Mouse (Mus musculus): ENCODE measurements at regions not wholly inside any gene's neighbourhood (a gene's known extent, or its start where the extent isn't known, plus 50 kb on each side); places are given as distances from the start of the nearest gene placed in this dataset.

DNA sequence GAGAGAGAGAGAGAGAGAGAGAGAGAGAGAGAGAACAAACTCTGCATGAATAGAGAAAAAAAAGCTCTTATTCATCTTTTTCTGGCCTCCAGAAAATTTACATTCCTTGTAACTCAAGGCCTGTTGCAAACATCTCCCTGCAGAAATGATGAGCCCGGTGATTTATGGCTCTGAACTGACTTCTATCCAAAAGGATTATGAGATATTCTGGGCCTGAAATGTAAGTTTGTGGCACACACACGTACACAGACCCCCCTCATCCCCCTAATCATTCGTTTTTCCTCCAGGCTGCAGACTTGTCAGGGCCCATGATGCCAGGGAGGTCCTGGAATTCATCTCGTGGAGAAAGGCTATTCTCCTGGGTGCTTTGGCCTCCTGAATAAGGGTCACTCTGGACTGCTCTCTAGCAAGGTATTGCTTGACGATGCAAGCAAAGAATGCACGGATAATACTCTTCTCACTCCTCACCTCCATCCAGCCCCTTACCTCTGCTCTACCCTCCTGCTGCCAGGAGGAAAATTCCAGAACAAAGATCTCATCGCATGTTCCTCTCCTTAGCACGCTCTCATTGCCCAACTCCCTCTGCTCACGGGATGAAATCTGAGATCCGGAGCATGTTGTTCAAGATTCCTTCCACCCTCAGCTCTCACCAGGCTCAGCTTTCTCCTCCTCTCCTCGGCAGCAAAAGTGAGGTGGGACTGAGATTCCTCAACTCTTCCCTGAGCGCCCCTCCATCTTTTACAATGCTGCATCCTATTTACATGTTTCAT, 362.0 kb upstream of the Klf4 start:
- DNase-seq = no peak

DNA sequence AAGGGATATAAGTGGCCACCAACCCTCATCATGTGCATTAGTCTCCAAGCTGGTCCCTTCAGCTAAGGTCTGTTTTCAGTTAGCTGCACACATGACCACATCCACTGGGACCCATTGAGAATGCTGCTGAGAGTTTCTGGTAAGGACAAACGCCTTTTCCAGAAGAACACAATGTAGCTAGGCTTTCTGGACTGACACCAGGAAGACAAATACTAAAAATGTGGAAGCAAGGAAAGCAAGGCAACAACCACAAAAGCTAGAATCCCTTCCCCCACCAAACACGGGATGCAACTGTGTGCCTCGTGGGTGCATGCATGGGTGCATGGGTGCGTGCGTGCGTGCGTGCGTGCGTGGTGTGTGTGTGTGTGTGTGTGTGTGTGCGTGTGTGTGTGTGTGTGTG, 359.4 kb upstream of the Klf4 start:
- no peak for DNase-seq

DNA sequence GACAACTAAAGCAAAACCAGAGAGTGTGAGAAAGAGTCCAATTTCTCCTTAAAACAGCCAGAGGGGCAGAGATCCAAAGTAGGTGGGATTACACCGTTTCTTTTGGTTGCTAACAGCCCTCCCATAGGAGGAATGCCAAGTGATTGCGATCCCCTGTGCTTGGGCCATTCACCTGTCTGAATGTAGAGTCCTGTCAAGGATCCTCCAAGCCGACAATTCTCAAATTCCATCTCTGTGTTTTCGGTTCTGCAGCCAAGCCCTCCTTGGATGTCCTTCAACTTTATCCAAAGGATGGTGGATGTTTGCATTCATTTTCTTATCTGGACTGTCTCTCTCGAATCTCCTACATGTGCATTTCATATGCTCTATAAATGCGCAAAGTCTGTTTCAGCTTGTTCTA, 355.3 kb upstream of the Klf4 start:
- no peak for DNase-seq

DNA sequence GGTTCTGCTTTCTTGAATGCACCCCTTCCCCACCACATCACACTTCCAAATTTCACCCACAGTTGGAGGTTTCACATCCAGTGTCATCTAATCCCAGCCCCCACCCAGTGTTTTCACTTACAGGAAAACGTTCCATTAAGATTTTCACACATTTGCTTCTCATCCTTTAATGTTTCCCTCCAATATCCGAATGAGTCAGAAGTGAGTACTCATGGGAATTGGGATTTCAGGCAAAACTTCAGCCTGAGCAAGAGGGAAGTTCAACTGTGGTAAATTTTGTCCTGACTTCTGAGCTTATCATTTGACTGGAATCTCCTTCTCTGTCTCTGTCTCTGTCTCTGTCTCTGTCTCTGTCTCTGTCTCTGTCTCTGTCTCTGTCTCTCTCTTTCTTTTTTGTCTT, 350.3 kb upstream of the Klf4 start:
- DNase-seq = no peak

DNA sequence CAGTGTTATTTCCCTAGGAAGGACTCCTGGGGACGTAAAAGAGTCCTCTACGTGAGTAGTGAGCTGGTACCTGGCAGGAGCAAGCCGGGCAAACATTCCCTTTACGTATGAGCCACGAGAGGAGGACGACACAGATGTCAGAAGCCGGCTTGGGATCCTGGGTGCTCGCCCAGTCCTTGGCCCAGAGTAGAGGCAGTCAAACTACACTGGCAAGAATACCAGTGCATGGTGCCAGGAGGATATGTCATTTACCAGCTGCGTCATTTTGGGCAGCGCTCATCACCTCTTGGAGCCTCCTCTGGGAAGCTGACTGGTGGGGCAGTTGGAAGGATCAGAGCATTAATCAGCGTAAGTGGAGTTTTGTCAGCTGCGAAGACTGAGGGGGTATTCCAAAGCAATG, 343.0 kb upstream of the Klf4 start:
- DNase-seq = no peak

DNA sequence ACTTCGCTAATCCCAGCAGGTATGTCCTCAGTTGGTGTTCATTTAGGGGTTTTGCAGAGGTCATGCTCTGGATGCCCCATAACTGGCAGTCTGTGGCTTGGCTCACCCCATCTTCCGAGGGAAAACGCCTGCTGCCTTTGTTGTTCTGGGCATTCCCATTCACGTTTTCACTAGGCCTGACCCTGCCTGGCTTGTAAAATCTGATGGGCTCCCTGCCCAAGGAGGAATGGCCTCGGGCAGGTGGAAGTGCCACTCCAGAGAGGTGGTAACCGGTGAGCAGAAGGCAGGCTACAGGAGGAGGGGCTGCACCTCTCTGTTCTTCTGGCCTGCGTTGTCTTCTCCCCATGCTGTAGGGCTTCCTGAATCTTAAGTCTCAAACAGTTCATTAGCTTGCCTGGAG, 342.6 kb upstream of the Klf4 start:
- DNase-seq = no peak

DNA sequence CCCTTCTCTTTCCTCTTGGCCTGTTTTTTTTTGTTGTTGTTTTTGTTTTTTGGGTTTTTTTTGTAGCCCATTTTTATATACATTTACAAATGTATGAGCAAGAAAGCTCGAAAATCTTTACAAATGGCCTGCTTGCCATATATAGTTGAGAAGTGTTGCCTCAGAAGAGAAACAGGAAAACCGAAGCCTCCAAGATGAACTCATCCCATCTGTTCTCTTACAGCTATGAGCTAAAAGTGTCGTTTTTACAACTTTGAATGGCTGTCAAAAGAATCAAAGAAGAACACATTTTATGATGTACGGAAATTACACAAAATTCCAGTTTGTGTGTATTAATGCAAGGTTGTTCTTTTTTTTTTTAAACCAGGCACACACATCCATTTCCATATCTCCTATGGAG, 342.0 kb upstream of the Klf4 start:
- no peak for DNase-seq

DNA sequence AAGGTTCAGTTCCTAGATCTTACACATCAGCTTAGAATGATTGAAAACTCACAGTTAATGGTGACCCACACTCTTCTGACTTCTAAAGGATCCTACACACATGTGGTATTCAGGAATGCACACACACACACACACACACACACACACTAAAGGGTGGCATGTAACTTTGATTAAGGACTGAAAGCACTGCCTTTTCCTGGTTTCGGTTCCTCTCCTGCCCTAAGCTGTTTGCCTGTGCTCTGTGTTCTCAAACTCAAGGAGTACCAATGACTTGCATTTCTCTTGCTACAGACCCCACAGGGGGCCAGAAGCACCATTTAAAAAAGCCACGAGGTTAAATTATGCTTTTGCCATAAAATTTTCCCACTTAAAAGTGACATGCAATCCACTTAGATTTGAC, 327.8 kb upstream of the Klf4 start:
- DNase-seq = no peak

DNA sequence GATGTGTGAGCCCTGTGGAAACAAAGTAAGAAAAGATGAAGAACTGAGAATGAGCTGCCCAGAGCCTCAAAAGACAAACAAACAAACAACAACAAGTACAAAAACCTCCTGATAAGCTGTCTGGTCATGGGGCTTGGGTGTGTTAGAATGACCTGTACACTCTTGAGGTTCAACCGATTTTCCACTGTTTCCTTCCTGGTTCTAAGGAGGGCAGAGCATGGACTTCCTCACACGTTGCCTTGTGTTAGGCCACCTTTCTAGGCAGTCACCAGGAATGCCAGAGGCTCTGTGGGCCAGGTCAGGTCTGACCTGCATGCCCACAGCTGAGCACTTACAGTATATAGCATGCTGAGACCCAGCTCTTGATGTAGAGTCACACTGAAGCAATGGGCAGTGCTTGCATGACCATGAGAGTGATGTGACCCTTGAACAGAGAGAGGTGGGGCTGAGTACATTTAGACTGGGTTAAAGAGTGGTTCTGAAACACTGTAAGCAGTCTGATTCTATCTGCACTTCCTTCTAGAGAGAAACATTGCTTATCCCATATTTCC, 327.0 kb upstream of the Klf4 start:
- no peak for DNase-seq

DNA sequence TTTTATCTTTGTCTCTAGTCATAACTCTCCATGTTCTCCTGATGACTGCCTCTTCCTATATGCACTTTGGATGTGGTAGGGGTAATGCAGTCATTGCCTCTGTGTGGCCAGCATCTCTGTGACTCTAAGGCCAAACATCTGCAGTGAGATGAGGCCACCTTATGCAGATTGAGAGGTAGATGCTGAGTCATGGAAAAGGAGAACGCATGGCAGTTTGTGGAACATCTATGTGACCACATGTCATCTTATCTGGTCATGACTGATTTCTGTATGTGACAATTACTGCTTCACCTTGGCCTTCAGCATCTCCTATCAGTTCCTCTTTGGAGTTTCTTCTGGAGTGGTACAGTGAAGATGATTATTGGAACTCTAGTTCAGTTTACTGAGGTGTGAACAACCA, 319.2 kb upstream of the Klf4 start:
- no peak for DNase-seq

DNA sequence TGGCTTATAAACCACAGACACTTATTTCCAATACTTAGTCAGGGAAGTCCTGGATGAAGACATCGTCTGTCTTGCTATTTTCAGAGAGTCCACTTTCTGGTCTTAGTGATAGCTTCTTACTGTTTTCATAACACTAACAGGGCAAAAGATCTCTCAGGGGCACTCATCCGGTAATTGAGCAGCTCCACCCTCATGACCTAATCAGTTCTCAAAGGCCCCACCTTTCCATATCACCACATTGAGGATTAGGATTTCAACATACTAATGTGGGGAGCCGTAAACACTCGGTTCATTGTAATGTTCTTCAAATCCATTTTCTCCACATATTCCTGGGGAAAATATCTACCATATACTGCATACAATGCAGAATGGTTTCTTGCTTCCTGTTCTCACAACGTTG, 318.8 kb upstream of the Klf4 start:
- DNase-seq = no peak

DNA sequence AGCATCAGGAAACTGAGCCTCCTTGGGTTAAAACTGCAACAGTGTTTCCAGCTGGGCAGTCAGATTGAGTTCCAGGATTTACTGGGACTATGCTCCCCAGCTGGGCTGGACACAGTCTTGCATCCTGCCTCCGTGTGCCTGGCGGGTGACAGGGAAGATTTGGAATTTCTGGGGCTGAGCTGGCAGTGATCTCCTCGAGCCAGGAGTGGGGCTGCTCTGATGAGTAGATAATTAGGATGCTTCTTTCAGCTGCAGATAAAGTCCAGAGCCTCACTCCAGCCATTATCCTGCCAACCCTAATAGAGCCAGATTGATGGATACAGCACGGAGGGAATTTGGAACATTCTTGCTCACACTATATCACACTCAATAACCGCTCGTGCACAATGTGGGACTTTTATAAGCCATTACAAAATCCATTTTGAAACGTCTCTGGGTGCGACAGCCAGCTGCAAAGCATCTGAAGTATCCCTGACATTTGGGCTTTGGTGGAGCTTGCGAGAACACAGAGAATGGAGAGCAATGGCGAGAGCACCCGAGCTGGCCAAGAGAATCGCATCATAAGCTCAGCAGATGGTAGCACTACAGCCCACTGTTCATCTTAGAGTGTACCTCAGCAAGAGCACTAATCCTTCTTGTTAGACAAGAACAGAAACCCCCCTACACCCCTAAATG, 311.6 kb upstream of the Klf4 start:
- DNase-seq = no peak

DNA sequence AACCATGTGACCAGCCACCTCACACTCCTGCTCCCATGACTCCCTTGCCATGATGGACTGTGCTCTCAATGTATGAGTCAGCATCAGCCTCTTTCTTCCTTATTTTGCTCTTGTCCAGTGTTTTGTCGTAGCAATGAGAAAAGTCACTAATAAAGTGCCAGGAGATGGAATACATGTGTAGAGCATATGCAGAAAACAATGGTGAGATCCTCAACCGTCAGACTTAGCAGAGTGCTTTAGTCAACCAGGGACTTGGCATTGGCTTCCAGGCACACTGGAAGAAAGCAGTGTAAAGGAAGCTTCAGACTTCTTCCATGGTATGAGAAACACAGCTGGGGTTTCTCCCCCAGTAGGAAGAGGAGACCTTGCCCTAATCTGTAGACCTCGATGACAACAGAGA, 306.3 kb upstream of the Klf4 start:
- no peak for DNase-seq

DNA sequence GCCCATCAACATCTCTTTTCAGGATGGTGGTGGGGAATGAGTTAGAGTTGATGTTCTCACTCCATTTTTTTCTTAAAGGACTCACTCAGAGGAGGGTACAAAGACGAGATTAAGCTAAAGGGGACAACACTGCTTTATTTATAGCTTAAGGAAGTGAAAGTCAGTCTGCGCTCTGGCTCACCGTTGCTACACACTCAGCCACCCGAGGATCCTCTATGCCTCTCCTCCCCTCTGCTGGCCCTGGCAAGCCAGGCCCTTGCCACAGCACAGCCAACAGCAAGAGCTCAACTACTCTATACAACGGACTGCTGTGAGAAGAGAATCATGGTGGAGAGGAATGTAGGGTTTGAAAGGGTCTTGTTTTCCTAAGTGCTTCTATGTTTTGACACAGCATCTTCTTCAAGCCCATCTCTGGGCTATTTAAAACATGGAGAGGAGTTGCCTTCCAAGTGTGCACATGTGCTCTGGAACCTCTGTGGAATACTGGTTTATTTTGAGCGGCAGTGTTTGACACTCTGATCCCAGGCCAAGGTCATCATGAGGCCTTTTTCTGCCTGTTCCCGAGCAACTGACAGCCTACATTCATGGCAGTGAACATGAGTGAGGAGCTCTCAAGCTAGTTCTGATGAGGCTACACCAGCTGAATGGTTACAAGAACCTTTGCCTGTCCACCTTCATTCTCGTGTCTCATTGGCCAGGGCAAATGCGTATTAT, 291.9 kb upstream of the Klf4 start:
- DNase-seq = no peak

DNA sequence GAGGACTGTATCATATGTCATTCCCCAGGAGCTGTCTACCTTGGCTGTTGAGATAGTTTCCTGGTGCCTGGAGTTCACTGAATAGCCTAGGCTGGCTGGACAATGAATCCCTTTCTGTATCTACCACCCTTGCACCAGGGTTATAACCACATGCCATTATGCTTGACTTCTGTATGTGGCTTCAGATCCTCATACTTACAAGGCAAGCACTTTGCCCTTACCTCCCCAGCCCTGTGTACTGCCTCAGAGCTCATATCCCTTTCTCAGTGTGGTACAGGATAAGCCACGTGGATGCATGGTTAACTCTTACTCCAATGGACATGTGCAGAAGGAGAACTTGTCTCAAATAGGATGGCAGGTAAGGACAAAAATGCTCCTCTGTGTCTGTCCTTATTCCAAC, 291.3 kb upstream of the Klf4 start:
- no peak for DNase-seq

DNA sequence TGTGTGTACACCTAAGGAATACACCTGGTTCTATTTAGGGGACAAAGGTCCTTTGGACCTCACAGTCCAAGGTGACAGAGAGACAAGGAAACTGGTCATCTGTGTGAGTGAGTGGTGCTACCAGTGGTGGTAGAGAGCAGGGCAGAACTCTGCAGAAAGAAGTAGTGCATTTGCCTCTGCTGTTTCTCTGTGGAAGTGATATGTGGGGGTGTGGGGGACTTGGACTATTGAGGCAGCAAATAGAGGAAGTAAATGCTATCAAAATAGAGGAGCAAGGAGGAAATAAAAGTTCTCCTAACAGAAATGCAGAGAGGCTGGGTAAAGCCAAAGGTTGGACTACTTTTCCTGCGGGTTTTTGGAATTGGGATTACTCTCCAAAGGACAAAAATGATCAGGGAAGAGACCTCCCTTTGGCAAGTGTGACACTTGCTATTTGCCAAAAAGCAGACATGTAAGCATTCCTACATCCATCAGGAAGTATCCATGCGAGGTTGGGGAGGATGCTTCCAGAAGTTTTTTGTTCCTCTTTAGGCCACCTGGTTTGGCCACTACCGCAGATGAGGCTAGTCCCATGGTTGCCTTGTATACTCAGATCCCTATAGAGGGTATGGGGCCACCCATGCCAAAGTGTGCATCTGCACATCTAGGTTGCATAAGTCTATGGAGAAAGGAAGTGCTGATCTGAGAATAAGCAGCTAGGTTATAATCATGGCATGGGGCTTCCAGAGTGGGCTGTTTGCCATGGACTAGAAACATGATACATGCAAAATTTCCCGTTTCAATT, 285.0 kb upstream of the Klf4 start:
- no peak for DNase-seq

DNA sequence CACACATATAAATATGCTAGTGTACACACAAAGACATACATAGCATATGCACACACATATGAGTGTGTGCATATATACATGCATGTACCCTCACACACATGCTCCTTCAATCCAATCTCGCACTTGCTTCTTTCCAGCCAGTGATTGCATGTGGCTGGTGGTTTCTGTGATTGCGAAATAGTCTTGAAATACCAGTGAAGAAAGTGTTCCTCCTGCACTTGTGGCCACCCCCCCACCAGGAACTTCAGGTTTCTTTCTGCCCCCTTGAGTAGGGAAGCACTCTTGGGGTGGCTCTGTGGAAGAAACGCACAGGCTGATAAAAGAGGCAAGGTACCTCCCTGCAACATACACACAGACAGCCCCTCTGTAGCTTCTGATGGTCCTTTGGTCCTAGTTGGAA, 283.6 kb upstream of the Klf4 start:
- no peak for DNase-seq

DNA sequence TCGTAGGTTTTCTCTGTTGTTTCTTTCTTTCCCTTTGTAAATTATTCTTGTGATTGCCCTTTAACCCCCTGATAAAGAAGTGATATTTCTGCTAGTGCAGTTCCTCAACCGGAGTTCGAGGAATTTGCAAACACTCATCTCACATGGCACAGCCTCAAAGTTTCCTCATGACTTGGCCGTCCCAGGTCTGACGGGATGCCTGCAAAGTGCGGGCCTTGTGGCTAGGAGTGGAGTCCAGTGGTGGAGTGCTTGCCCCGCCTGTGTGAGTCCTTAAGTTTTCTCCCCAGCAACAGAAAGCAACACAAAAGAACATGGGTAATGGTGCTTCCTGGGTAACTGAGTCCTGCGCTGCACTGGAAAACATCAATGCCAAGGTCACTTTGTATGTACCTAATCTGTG, 280.6 kb upstream of the Klf4 start:
- no peak for DNase-seq

DNA sequence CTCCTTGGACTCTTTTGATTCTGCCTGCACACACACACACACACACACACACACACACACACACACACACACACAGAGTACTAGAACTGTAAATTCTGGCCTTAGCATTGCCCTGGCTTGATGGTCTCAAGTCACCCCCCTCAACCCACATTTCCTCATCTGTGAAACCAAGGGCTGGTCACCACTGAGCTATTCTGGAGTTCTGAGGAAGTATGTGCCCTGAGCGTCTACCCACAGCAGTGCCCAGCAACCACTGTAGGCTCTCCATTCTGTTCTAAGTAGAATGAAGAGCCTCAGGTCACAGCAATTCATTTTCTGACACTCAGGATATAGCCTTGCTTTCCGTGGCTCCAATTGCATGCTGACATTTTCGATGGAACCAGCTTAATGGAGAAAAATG, 279.4 kb upstream of the Klf4 start:
- no peak for DNase-seq

DNA sequence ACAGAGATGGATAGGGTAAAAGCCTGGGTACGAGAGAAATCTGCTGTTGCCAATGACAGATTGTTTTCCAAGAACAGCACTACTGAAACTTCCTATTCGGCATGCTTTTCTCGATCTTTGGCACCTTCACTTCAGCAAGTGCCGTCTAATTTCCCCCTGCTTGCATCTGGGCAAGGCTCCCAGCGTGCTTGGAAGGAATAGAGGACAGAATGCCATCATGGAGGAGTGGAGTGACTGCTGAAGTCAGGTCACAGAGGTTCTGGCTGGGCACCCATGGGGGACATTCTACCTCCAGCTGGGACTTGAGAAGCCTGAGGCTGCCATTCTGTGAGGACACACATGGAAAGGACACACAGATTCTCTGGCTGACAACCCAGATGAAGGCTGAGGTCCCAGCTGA, 276.2 kb upstream of the Klf4 start:
- no peak for DNase-seq

DNA sequence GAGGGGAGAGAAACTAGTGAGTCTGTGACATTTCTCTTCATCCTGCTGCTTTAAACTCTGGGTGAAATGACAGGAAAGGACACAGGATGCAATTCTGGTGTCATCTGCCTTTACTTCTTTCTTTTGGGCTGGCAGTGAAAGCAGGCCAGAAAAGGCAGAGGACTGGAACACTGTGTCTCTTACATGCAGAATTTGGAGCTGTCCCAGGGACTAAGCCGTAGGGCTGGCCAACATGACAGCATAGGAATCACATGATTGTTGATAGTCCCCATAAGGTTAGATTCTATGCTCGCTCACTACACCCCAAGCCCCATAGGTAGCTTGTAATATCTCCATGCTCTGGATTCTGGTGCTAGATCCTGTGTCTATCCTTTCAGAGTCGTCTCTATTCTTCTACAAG, 274.5 kb upstream of the Klf4 start:
- no peak for DNase-seq

DNA sequence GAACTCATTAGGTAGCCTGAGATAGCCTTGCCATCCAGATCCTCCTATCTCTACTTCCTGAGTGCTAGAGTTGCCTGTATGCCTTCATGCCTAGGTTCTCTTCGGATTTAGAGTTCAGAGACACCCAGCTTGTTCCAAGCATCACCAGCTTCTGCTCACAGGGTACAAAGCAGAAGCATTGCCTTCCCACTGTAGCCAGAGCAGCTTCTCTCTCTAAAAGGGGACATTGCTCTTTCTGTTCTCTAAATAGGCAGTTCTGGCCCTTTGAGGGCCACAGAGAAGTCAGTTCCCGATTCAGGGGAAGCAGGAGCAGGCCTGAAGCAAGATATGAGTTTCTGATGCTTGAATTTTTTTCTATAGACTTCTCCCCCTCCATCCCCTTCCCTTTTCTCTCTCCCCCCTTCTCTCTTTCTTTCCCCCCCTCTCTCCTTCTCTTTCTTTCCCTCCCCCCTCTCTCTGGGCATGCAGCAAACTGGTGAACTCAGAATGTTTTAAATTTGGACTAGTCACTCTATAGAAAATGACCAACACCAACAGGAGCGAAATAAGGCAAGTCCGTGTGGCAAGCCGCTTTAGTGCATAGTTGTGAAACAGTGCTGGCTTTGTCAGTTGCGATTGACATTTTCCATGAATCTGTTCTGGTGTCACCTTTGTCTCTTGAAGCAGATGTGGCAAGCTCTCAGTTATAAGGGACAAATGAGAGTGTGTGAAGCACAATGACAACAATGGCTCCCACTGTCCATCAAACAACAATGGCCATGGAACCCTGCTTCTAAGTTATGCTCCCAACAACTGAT, 273.2 kb upstream of the Klf4 start:
- no peak for DNase-seq

All from thymus, postnatal 36 days (tissue).